Mouse (Mus musculus) cerebellum, postnatal 36 days (tissue): ENCODE results near the gene Fgd6.

ENCODE experiments used
- DNase-seq, 2 experiments: peaks; one replicate each; pipeline ENCODE4 v3.0.0; 2021 to 2022; ENCODE audit warnings: mixed read lengths in 2 of 2

Fgd6 gene

DNA sequence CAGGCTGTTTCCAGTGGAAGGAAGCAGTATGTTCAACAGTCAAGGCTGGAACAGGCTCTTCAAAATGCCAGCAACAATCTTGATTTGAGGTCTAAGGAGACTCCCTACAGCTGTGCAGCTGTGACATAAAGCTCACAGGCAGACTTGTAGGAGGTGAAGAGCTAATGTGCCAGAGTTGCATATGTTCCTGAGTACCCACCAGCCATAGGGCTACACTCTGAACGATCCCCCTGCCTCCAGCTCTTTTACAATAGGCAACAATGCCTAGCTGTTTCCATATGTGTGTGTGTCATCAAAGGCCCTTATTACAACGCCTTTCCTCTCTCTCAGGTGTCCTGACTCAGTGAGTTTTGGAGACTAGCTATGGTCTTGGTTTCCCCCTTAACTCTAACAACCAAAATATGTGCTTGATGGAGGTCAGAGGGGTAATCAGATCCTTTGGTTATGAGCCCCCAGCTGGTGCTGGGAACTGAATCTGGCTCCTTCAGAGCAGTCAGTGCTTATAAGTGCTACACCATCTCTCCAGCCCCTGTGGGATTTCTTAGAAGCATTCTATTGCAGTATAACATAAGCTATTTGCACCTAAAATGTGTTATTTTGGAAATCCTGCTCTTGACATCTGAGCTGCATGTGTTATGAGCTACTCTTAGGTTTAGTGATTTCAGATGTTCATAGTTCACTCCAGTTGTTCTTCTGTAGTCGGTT, 104.6 kb downstream of the Fgd6 start:
- DNase-seq = no peak

DNA sequence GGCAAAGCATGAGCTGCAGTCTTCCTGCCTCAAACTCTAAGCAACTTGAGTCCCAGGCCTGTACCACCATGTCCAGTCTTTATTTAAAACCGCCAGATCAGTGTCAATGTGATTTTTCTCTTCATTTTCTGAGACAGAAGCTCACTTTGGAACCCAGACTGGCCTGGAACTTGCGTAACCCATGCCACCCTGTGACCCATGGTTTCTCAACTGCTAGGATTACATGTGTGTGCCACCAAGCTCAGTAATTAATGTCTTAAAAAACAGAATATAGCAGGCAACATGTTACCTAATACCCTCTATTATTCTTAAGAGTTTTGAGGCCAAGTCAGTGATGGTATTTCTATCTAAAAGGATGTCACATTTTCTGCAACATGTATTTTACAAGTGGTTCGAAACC, 106.6 kb downstream of the Fgd6 start:
- no peak for DNase-seq

GRCm38 (mm10) chr10:94144581-94144980, 108.8 kb downstream of the Fgd6 start:
- DNase-seq = no peak

DNA sequence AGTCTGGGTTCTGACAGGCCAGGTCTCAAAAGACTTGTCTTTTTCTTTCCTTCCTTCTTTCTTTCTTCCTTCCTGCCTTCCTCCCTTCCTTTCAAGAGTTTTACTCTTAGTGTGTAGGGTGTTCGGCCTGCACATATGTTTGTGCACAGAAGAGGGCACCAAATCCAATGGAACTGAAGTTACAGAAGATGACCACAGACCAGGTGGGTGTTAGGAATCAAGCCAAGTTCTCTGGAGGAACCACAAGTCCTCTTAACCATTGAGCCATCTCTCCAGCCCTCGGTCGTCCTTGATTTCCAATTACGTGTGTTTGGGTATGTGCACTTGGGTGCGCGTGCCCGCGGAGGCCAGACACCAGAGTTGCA, 111.6 kb downstream of the Fgd6 start:
- DNase-seq = no peak

GRCm38 (mm10) chr10:94147756-94148531, 112.1 kb downstream of the Fgd6 start, which contains the start of gene Nr2c1:
Gene Nr2c1, plus strand, starts transcription at chr10:94148023.
- peak; percentile 92 to 93 for DNase-seq

- no peak for DNase-seq
These were observed 115.7 kb downstream of the Fgd6 start for GRCm38 (mm10) chr10:94151488-94151887.

- no peak for DNase-seq
These were observed 118.0 kb downstream of the Fgd6 start for GRCm38 (mm10) chr10:94153841-94154240.

DNA sequence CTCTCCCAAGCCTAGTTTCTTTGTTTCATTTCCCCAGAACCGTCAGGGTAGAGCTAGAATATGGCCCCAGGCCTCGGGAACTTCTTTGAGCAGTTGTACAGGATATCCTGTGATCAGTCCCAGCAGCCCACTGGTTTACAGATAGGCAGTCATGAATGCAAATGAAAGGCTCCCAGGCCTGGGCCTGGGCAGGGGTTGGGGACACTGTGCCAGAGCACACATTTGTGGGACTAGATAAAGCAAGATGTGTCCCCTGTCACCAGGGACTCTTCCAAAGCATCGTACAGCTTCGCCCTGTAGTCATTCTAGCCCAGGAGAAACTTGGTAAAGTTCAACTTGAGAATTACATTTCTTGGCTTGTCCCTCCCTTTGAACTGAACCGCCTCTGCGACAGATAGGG, 123.2 kb downstream of the Fgd6 start:
- DNase-seq = no peak

DNA sequence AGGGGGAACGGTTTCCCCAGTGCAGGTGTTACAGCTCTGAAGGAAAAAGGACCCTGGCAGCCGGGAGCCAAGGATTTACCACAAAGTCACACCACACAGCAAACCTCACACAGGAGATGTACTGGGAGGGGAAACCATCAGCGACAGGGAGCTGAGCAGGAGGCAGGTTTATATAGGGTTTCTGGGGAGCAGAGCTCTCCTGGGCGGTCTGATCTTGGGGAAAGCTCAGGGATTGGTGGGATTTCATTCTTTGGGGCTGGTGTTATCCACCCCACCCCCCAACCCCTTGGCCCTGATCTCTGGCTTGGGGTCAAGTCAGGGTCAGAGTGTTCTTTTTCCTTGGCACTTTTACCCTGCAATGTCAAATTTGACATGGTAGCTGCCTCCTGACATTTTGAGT, 123.6 kb downstream of the Fgd6 start:
- DNase-seq = no peak

- no peak for DNase-seq
These were observed 125.4 kb downstream of the Fgd6 start for GRCm38 (mm10) chr10:94161051-94161765.

DNA sequence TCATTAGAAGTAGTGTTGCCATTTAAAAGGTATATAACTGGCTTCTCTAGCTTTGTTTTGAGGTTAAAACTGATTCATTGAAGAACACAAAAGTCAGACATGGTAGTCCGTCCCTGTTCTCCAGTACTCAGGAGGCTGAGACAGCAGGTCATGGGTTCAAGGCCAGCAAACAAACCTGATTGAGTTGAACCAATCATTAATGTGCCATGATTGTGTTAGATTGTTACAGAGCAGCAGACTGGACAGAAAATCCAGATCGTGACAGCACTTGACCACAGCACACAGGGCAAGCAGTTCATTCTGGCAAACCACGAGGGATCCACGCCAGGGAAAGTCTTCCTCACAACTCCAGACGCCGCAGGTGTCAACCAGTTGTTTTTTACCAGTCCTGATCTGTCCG, 126.2 kb downstream of the Fgd6 start:
- DNase-seq = no peak

DNA sequence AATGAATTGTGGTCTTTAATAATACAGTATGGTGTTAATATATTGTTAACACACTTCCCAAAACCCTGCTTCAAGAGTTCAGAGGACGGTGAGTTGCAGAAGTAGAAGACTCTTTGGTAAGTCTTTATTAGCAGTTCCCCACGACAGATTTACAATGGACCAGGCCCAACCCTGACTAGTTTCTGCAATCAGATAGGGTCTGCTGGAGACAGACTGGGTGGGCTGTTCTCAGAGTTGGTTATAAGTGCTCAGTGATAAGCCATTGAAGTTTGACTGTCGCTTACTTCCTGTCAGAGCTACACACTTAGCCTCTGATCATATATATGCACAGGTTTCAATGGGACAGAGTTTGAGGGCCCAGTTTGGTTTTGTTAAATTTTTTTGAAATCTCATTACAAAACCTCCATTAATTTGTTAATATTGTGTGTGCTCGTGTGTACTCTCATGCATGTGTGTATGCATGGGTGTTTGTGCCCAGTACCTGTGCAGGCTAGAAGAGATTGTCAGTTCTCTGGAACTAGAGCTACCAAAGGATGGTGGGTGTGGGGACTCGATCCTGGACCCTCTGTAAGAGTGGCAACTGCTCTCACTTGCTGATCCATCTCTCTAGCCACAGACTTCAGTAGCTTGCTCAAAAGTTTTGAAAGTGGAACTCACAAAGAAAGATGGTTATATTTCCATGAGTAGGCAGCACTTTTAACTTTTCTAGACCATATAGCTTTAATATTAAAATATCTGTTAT, 128.5 kb downstream of the Fgd6 start:
- DNase-seq = no peak

GRCm38 (mm10) chr10:94165426-94165825, 129.6 kb downstream of the Fgd6 start:
- no peak for DNase-seq

DNA sequence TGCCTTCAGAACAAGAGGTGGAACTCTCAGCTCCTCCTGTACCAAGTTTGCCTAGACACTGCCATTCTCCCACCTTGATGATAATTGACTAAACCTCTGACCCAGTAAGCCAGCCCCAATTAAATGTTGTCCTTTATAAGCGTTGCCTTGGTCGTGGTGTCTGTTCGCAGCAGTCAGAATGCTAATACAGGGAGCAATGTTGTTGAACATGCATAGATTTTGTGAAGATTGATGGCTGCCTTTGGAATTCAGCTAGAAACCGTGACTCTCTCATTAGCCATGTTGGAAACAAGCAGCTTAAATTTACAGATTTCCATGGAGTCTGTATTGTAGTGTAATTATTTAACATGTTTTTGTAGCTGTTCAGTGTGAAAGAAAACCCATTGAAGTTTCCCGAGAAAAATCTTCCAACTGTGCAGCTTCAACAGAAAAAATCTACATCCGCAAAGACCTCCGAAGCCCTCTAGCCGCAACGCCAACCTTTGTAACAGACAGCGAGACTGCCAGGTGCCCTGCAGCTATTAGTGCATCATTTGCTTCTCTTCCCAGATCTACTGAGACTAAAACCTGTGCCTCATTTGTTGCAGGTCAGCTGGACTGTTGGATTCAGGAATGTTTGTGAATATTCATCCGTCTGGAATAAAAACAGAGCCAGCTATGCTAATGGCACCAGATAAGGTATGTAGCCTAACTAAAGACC, 131.4 kb downstream of the Fgd6 start:
- no peak for DNase-seq

DNA sequence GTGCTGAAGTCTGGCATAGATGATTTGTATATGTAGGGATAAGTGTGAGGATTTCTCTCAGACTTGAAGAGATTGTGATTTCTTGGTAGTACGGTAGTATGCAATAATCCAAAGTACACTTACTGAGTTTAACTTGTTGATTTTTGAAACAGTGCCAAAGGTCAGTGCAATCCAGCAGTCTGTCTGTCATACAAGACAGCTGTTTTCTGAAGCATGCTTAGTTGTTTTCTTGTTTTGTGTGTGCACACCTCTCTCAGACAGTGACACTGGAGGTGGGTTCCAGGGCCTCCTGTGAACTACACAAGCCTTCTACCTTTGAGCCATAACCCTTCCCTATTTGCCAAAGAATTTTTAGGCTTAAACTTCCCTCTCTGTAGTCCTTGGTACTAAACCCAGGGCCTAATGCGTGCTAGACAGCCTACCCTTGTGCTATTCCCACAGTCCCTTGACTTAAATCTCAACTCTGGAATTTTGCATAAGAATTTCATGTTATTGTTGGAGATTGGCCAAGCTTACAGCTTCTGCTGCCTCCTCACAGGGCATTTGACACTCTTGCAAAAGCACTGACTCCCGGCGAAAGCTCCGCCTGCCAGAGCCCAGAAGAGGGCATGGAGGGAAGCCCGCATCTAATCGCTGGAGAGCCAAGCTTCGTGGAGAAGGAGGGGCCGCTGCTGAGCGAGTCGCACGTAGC, 135.8 kb downstream of the Fgd6 start:
- DNase-seq = no peak

- no peak for DNase-seq
These were observed 136.3 kb downstream of the Fgd6 start for GRCm38 (mm10) chr10:94172137-94172536.

DNA sequence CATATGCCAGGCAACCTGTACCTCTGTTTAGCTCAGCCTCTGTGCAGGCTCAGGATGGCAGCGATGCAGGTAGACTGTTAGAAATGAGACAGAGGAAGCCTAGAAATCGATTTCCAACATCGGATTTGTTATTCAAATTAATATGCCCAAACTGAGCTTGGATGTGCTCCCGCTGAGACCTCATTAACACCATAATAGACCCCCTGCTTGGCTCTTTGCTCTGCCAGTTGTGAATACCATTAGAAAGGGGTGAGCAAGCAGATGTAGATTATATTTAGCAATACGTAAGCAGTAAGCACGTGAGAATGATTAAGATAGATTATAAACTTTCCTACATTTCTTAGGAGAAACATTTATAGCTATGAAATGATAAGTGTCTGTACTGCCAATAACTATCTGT, 136.9 kb downstream of the Fgd6 start:
- no peak for DNase-seq

GRCm38 (mm10) chr10:94174652-94175051, 138.9 kb downstream of the Fgd6 start:
- no peak for DNase-seq

- DNase-seq = no peak
These were observed 147.4 kb downstream of the Fgd6 start for GRCm38 (mm10) chr10:94183199-94183598.
